Comparison of ENCODE assay signal across 30 mouse cellular contexts in the genomic region with DNA sequence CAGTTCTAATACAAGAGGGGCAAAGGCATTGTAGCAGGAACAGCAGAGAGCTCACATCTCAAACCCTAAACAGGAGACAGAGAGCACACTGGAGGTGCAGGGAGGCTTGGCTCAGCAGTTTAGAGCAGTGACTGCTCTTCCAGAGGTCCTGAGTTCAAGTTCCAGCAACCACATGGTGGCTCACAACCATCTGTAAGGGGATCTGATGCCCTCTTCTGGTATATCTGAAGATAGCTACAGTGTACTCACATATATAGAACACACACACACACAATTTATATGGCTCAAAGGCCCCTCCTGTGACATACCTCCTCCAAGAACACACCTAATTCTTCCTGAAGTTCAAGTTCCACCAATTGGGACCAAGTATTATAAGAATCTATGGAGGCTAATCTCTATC. TPM values are rescaled to one million over a fixed set of nuclear protein-coding genes. Genes with fewer than 3 reads are reported as not detected.
DNase-seq lines count a peak whose midpoint lies in the region; ATAC-seq and TF ChIP-seq lines count a peak whose summit lies in the region.
"Had no signal": no experiment of that assay in that cellular context is flagged by ENCODE, and none has a peak within 500 bp of the region (broad histone marks: within the 10 kb centered on the region; RNA-seq: fewer than 3 reads in every experiment).

No protein-coding gene starts in this region.

- H3K4me3 ChIP-seq in intestine, postnatal 0 days (ENCODE audit: low read depth, low read length): no peak overlapping the region
- H3K4me3 ChIP-seq in intestine, embryonic 16.5 days (ENCODE audit: low read length): no peak overlapping the region
- H3K4me3 ChIP-seq in liver, embryonic 14.5 days (ENCODE audit: insufficient read depth in 1 of 2, low read depth in 2 of 2, low read length in 2 of 2): no peak overlapping the region
- H3K4me3 ChIP-seq in liver, embryonic 11.5 days (ENCODE audit: low read depth, low read length): no peak overlapping the region
- no peak overlapping the region for H3K4me3 ChIP-seq in midbrain, postnatal 0 days (ENCODE audit: low read depth, low read length)
- H3K4me3 ChIP-seq in midbrain, embryonic 15.5 days: no peak overlapping the region
- H3K4me3 ChIP-seq in stomach, postnatal 0 days (ENCODE audit: low read depth, low read length): no peak overlapping the region
- H3K4me3 ChIP-seq: erythroblast, embryonic 14.5 days; neural tube, embryonic 12.5 days; stomach, embryonic 15.5 days had no signal

- no peaks in the 10 kb centered on the region for H3K27me3 ChIP-seq in intestine, postnatal 0 days (replicated peaks; ENCODE audit: control insufficient read depth, insufficient read depth, low read length)
- no peaks in the 10 kb centered on the region for H3K27me3 ChIP-seq in intestine, embryonic 16.5 days (replicated peaks; ENCODE audit: control insufficient read depth, insufficient read depth, low read length)
- H3K27me3 ChIP-seq in liver, embryonic 14.5 days (ENCODE audit: control insufficient read depth, insufficient read depth, low read length): no peaks in the 10 kb centered on the region
- no peaks in the 10 kb centered on the region for H3K27me3 ChIP-seq in liver, embryonic 11.5 days (replicated peaks; ENCODE audit: control insufficient read depth, insufficient read depth, low read length)
- H3K27me3 ChIP-seq in midbrain, postnatal 0 days (ENCODE audit: insufficient read depth, low read length): no peaks in the 10 kb centered on the region
- H3K27me3 ChIP-seq in midbrain, embryonic 15.5 days (replicated peaks): no peaks in the 10 kb centered on the region
- no peaks in the 10 kb centered on the region for H3K27me3 ChIP-seq in stomach, postnatal 0 days (ENCODE audit: control insufficient read depth, insufficient read depth, low read length)
- H3K27me3 ChIP-seq: neural tube, embryonic 12.5 days; stomach, embryonic 15.5 days had no signal

- H3K9me3 ChIP-seq in intestine, postnatal 0 days (ENCODE audit: control insufficient read depth): no peaks in the 10 kb centered on the region
- no peaks in the 10 kb centered on the region for H3K9me3 ChIP-seq in intestine, embryonic 16.5 days (ENCODE audit: control insufficient read depth, low read length)
- no peaks in the 10 kb centered on the region for H3K9me3 ChIP-seq in liver, embryonic 14.5 days (ENCODE audit: control insufficient read depth, low read length)
- H3K9me3 ChIP-seq in liver, embryonic 11.5 days (ENCODE audit: control insufficient read depth, low read length): no peaks in the 10 kb centered on the region
- H3K9me3 ChIP-seq in midbrain, postnatal 0 days (ENCODE audit: low read length): no peaks in the 10 kb centered on the region
- no peaks in the 10 kb centered on the region for H3K9me3 ChIP-seq in midbrain, embryonic 15.5 days
- no peaks in the 10 kb centered on the region for H3K9me3 ChIP-seq in stomach, postnatal 0 days (ENCODE audit: control insufficient read depth, low read length)
- H3K9me3 ChIP-seq: neural tube, embryonic 12.5 days; stomach, embryonic 15.5 days had no signal

- no peak for TF ChIP-seq EP300 in liver, embryonic 14.5 days (IDR thresholded peaks at IDR 0.05; ENCODE audit: low read depth)
- no peak for TF ChIP-seq EP300 in stomach, postnatal 0 days (optimal IDR thresholded peaks at IDR 0.05)

- H3K27ac ChIP-seq in intestine, postnatal 0 days (ENCODE audit: low read depth, low read length): no peak overlapping the region
- H3K27ac ChIP-seq in intestine, embryonic 16.5 days (ENCODE audit: low read length): no peak overlapping the region
- no peak overlapping the region for H3K27ac ChIP-seq in liver, embryonic 14.5 days
- no peak overlapping the region for H3K27ac ChIP-seq in liver, embryonic 11.5 days (ENCODE audit: low read depth, low read length)
- H3K27ac ChIP-seq in midbrain, postnatal 0 days (ENCODE audit: low read depth, low read length): no peak overlapping the region
- H3K27ac ChIP-seq in midbrain, embryonic 15.5 days: no peak overlapping the region
- H3K27ac ChIP-seq in stomach, postnatal 0 days (replicated peaks): no peak overlapping the region
- H3K27ac ChIP-seq: hindbrain, embryonic 14.5 days; macrophage; neural tube, embryonic 12.5 days; stomach, embryonic 15.5 days had no signal

- DNase-seq in liver, embryonic 14.5 days (ENCODE audit: low read depth in 3 of 3, low spot score in 3 of 3): no peak
- DNase-seq in liver, embryonic 11.5 days (ENCODE audit: low spot score): no peak
- no peak for DNase-seq in midbrain, postnatal 0 days (ENCODE audit: low spot score)
- DNase-seq in stomach, postnatal 0 days (ENCODE audit: low spot score): no peak
- DNase-seq: adrenal gland, adult 8-10 months; B cell, adult 2 months; cerebellum, adult 2 months; cerebellum, postnatal 14 days; heart, postnatal 4 days; kidney, adult 9 months; kidney, postnatal 14 days; left cerebral cortex, postnatal 4 days; lung, adult 2 months; midbrain, embryonic 14.5 days; right cerebral cortex, postnatal 4 days; thymus, postnatal 14 days had no signal

- no peaks in the 10 kb centered on the region for H3K4me1 ChIP-seq in intestine, postnatal 0 days (replicated peaks; ENCODE audit: control insufficient read depth, insufficient read depth, low read length)
- no peaks in the 10 kb centered on the region for H3K4me1 ChIP-seq in intestine, embryonic 16.5 days (ENCODE audit: control insufficient read depth, insufficient read depth, low read length)
- H3K4me1 ChIP-seq in liver, embryonic 14.5 days (replicated peaks; ENCODE audit: control insufficient read depth in 2 of 2, insufficient read depth in 2 of 2, low read length in 1 of 2): no peaks in the 10 kb centered on the region
- no peaks in the 10 kb centered on the region for H3K4me1 ChIP-seq in liver, embryonic 11.5 days (replicated peaks; ENCODE audit: control insufficient read depth, insufficient read depth, low read length)
- no peaks in the 10 kb centered on the region for H3K4me1 ChIP-seq in midbrain, postnatal 0 days (ENCODE audit: insufficient read depth, low read length)
- H3K4me1 ChIP-seq in midbrain, embryonic 15.5 days: no peaks in the 10 kb centered on the region
- H3K4me1 ChIP-seq in stomach, postnatal 0 days (replicated peaks; ENCODE audit: control insufficient read depth, insufficient read depth): no peaks in the 10 kb centered on the region
- H3K4me1 ChIP-seq: neural tube, embryonic 12.5 days; stomach, embryonic 15.5 days had no signal

- no peak for ATAC-seq in intestine, postnatal 0 days
- ATAC-seq in intestine, embryonic 16.5 days: no peak
- no peak for ATAC-seq in liver, embryonic 14.5 days (ENCODE audit: insufficient read depth)
- no peak for ATAC-seq in liver, embryonic 11.5 days (replicated peaks; ENCODE audit: low FRiP score)
- ATAC-seq in midbrain, postnatal 0 days (ENCODE audit: low FRiP score): no peak
- ATAC-seq in midbrain, embryonic 15.5 days (replicated peaks): no peak
- ATAC-seq in stomach, postnatal 0 days (ENCODE audit: low FRiP score, low TSS enrichment): no peak
- no peak for ATAC-seq in megakaryocyte progenitor cell, adult 5-6 weeks (replicated peaks; ENCODE audit: poor library complexity)
- ATAC-seq: forebrain, embryonic 16.5 days had no signal

- no peak overlapping the region for H3K4me2 ChIP-seq in intestine, postnatal 0 days (replicated peaks; ENCODE audit: low read depth)
- no peak overlapping the region for H3K4me2 ChIP-seq in intestine, embryonic 16.5 days (ENCODE audit: low read depth, low read length)
- no peak overlapping the region for H3K4me2 ChIP-seq in liver, embryonic 14.5 days (ENCODE audit: low read depth)
- no peak overlapping the region for H3K4me2 ChIP-seq in liver, embryonic 11.5 days
- H3K4me2 ChIP-seq in midbrain, postnatal 0 days (ENCODE audit: low read depth, low read length, poor library complexity, severe bottlenecking): no peak overlapping the region
- no peak overlapping the region for H3K4me2 ChIP-seq in midbrain, embryonic 15.5 days
- no peak overlapping the region for H3K4me2 ChIP-seq in stomach, postnatal 0 days (replicated peaks; ENCODE audit: low read depth)
- H3K4me2 ChIP-seq: hindbrain, embryonic 14.5 days; neural tube, embryonic 12.5 days; stomach, embryonic 15.5 days had no signal

- peak; percentile 51 for TF ChIP-seq CTCF in intestine, postnatal 0 days (IDR thresholded peaks at IDR 0.05; ENCODE audit: low read depth)
- peak; percentile 39 for TF ChIP-seq CTCF in liver, embryonic 14.5 days (IDR thresholded peaks at IDR 0.05; ENCODE audit: low read depth)
- TF ChIP-seq CTCF in midbrain, postnatal 0 days (IDR thresholded peaks at IDR 0.05): 0 out of 2 replicates have a peak, but pooled peaks have one; percentile 16
- TF ChIP-seq CTCF in stomach, postnatal 0 days (IDR thresholded peaks at IDR 0.05; ENCODE audit: low read depth): peak; percentile 47

- H3K36me3 ChIP-seq in intestine, postnatal 0 days (ENCODE audit: control insufficient read depth, insufficient read depth): no peaks in the 10 kb centered on the region
- no peaks in the 10 kb centered on the region for H3K36me3 ChIP-seq in intestine, embryonic 16.5 days (ENCODE audit: control insufficient read depth, insufficient read depth, low read length)
- no peaks in the 10 kb centered on the region for H3K36me3 ChIP-seq in liver, embryonic 14.5 days (replicated peaks; ENCODE audit: control insufficient read depth, insufficient read depth, low read depth)
- 0 out of 2 replicates have a peak, but pooled peaks cover 3% of the 10 kb centered on the region for H3K36me3 ChIP-seq in liver, embryonic 11.5 days (ENCODE audit: control insufficient read depth, insufficient read depth, low read length)
- H3K36me3 ChIP-seq in midbrain, postnatal 0 days (ENCODE audit: insufficient read depth, low read length): peaks cover 14% of the 10 kb centered on the region
- H3K36me3 ChIP-seq in midbrain, embryonic 15.5 days (replicated peaks): no peaks in the 10 kb centered on the region; the same call in 1 of the 2 replicates
- H3K36me3 ChIP-seq in stomach, postnatal 0 days (ENCODE audit: control insufficient read depth, insufficient read depth, low read length): no peaks in the 10 kb centered on the region
- H3K36me3 ChIP-seq: stomach, embryonic 15.5 days had no signal

- H3K9ac ChIP-seq in intestine, postnatal 0 days (ENCODE audit: low read depth, low read length): no peak overlapping the region
- no peak overlapping the region for H3K9ac ChIP-seq in intestine, embryonic 16.5 days (ENCODE audit: low read depth, low read length)
- no peak overlapping the region for H3K9ac ChIP-seq in liver, embryonic 14.5 days (replicated peaks)
- H3K9ac ChIP-seq in liver, embryonic 11.5 days (ENCODE audit: low read depth, low read length): no peak overlapping the region
- H3K9ac ChIP-seq in midbrain, postnatal 0 days (replicated peaks; ENCODE audit: low read length, poor library complexity, severe bottlenecking): no peak overlapping the region
- no peak overlapping the region for H3K9ac ChIP-seq in midbrain, embryonic 15.5 days
- H3K9ac ChIP-seq in stomach, postnatal 0 days (ENCODE audit: low read length): no peak overlapping the region
- H3K9ac ChIP-seq: hindbrain, embryonic 14.5 days; neural tube, embryonic 12.5 days; stomach, embryonic 15.5 days had no signal

RNA-seq across cellular contexts. Expression of gene Dgke, which starts 32.1 kb away (rescaled TPM):
- polyA plus RNA-seq in intestine, postnatal 0 days (2015; fragmentation: Nextera tagmentation; extraction: Ambion mirVana): 1.7 and 2.0 TPM in 2 replicates
- 2.3 TPM in 2 replicates for polyA plus RNA-seq in intestine, embryonic 16.5 days (2015; fragmentation: Nextera tagmentation; extraction: Ambion mirVana)
- 0.55 and 0.63 TPM in 2 replicates for polyA plus RNA-seq in liver, embryonic 14.5 days (2012; rRNA removed)
- 0.37 and 0.39 TPM in 2 replicates for polyA plus RNA-seq in liver, embryonic 14.5 days (2014; fragmentation: Nextera tagmentation; extraction: Ambion mirVana)
- polyA plus RNA-seq in liver, embryonic 11.5 days (2014; fragmentation: Nextera tagmentation; extraction: Ambion mirVana): 1.8 and 1.9 TPM in 2 replicates
- 35.4 and 44.2 TPM in 2 replicates for total RNA-seq in midbrain, postnatal 0 days (2014; rRNA removed)
- 16.0 TPM in 2 replicates for polyA plus RNA-seq in midbrain, postnatal 0 days (2015; fragmentation: Nextera tagmentation; extraction: Ambion mirVana)
- 18.9 and 19.7 TPM in 2 replicates for polyA plus RNA-seq in midbrain, embryonic 15.5 days (2015; fragmentation: Nextera tagmentation; extraction: Ambion mirVana)
- 1.9 and 2.2 TPM in 2 replicates for polyA plus RNA-seq in stomach, postnatal 0 days (2015; fragmentation: Nextera tagmentation; extraction: Ambion mirVana)
- 2.6 and 3.6 TPM in 2 replicates for total RNA-seq in megakaryocyte progenitor cell, adult 5-6 weeks (2015)
- total RNA-seq in megakaryocyte progenitor cell, adult 5-6 weeks (2017): 4.6 and 6.2 TPM in 2 replicates
- polyA plus RNA-seq: erythroblast, embryonic 14.5 days had no signal

RNA-seq across cellular contexts. Expression of gene Trim25, which starts 35.4 kb away (rescaled TPM):
- 24.2 and 26.2 TPM in 2 replicates for polyA plus RNA-seq in intestine, postnatal 0 days (2015; fragmentation: Nextera tagmentation; extraction: Ambion mirVana)
- 27.5 and 27.6 TPM in 2 replicates for polyA plus RNA-seq in intestine, embryonic 16.5 days (2015; fragmentation: Nextera tagmentation; extraction: Ambion mirVana)
- 7.4 and 9.5 TPM in 2 replicates for polyA plus RNA-seq in liver, embryonic 14.5 days (2012; rRNA removed)
- 10.8 and 11.0 TPM in 2 replicates for polyA plus RNA-seq in liver, embryonic 14.5 days (2014; fragmentation: Nextera tagmentation; extraction: Ambion mirVana)
- 20.6 and 21.1 TPM in 2 replicates for polyA plus RNA-seq in liver, embryonic 11.5 days (2014; fragmentation: Nextera tagmentation; extraction: Ambion mirVana)
- total RNA-seq in midbrain, postnatal 0 days (2014; rRNA removed): 2.0 and 2.9 TPM in 2 replicates
- polyA plus RNA-seq in midbrain, postnatal 0 days (2015; fragmentation: Nextera tagmentation; extraction: Ambion mirVana): 4.3 and 4.5 TPM in 2 replicates
- 4.7 and 5.4 TPM in 2 replicates for polyA plus RNA-seq in midbrain, embryonic 15.5 days (2015; fragmentation: Nextera tagmentation; extraction: Ambion mirVana)
- polyA plus RNA-seq in stomach, postnatal 0 days (2015; fragmentation: Nextera tagmentation; extraction: Ambion mirVana): 28.3 and 29.5 TPM in 2 replicates
- total RNA-seq in megakaryocyte progenitor cell, adult 5-6 weeks (2015): 22.8 and 28.2 TPM in 2 replicates
- 16.7 and 21.2 TPM in 2 replicates for total RNA-seq in megakaryocyte progenitor cell, adult 5-6 weeks (2017)

RNA-seq across cellular contexts. Expression of gene Gm525, which starts 39.0 kb away (rescaled TPM):
- 0.93 and 1.7 TPM in 2 replicates for polyA plus RNA-seq in intestine, postnatal 0 days (2015; fragmentation: Nextera tagmentation; extraction: Ambion mirVana)
- polyA plus RNA-seq in intestine, embryonic 16.5 days (2015; fragmentation: Nextera tagmentation; extraction: Ambion mirVana): 1.5 TPM in 2 replicates
- not detected in 2 replicates for polyA plus RNA-seq in liver, embryonic 14.5 days (2012; rRNA removed)
- polyA plus RNA-seq in liver, embryonic 14.5 days (2014; fragmentation: Nextera tagmentation; extraction: Ambion mirVana): not detected in 2 replicates
- not detected in 2 replicates for polyA plus RNA-seq in liver, embryonic 11.5 days (2014; fragmentation: Nextera tagmentation; extraction: Ambion mirVana)
- total RNA-seq in midbrain, postnatal 0 days (2014; rRNA removed): not detected in 2 replicates
- polyA plus RNA-seq in midbrain, postnatal 0 days (2015; fragmentation: Nextera tagmentation; extraction: Ambion mirVana): 0.60 TPM in 1 of 2 replicates, not detected in the other
- not detected in 2 replicates for polyA plus RNA-seq in midbrain, embryonic 15.5 days (2015; fragmentation: Nextera tagmentation; extraction: Ambion mirVana)
- polyA plus RNA-seq in stomach, postnatal 0 days (2015; fragmentation: Nextera tagmentation; extraction: Ambion mirVana): 0.68 and 1.7 TPM in 2 replicates
- not detected in 2 replicates for total RNA-seq in megakaryocyte progenitor cell, adult 5-6 weeks (2015)
- total RNA-seq in megakaryocyte progenitor cell, adult 5-6 weeks (2017): not detected in 2 replicates
- total RNA-seq: adrenal gland, adult 8-10 months; gastrocnemius, adult 8-10 months; heart, postnatal 4 days; layer of hippocampus, postnatal 14 days; left cerebral cortex, postnatal 4 days had no signal
- polyA plus RNA-seq: erythroblast, embryonic 14.5 days; forebrain, embryonic 11.5 days; forebrain, embryonic 16.5 days; heart, embryonic 14.5 days; hindbrain, embryonic 14.5 days; macrophage; midbrain, embryonic 14.5 days; neural tube, embryonic 12.5 days had no signal
